Mouse (Mus musculus) megakaryocyte, embryonic 14.5 days (primary cell): ENCODE results near the gene Dnm3.

Experiments used
- FLI1 ChIP-seq: IDR thresholded peaks from 2 replicates; pipeline ENCODE4 v1.6.1; 2012; ENCODE audit warnings: low read length, inconsistent platforms, mixed read lengths
- GATA1 ChIP-seq: IDR thresholded peaks from 3 replicates; pipeline ENCODE4 v1.6.1; 2012; ENCODE audit warnings: mixed read lengths, low read length, inconsistent platforms, borderline replicate concordance

GRCm38 (mm10) chr1:162099203-162099602 lies 378.6 kb downstream of the Dnm3 start:
- no peak for TF ChIP-seq GATA1
- no peak for TF ChIP-seq FLI1
